Mouse (Mus musculus) cerebellum, postnatal 14 days (tissue): ENCODE data around the gene Nipbl.

Experiments used
- DNase-seq, 2 experiments: peaks; one replicate each; pipeline ENCODE4 v3.0.0; 2021; ENCODE audit warnings: mixed read lengths in 2 of 2

Gene Nipbl

GRCm38 (mm10) chr15:8416500-8417138 lies 27.6 kb downstream of the Nipbl start:
- no peak for DNase-seq

- no peak for DNase-seq
Observed at GRCm38 (mm10) chr15:8413356-8413755, 30.9 kb downstream of the Nipbl start.

- DNase-seq, result no peak
Observed at GRCm38 (mm10) chr15:8411873-8412272, 32.4 kb downstream of the Nipbl start.

DNA sequence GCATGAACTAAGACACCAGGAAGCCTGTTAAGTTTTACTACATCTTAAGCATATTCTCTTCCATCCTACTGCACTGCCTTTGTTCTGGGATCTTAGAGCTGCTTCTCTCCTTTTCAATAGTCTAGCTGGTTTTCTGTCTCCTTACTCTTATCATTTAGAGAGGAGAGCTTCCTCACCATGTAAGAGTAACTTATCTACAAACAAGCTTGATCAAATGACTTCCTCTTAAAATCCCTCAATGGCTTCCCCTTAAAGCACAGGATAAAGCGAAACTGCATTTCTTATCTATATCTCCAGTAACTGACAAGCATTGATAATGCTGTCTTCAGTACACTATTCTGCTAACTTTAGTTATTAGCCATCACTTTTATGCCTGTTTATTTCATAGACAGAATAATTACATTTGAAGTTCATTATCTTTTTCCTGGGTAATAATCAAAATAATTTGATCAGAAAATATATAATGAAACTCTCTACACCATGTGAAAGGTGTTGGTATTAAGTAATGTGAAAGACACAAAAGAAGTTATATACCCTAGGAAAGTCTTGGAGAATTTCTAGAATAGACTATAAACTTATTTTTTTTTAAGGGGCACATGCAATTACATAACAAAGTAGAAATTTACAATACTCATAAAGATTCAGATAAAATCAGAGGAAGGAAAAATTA lies 33.0 kb downstream of the Nipbl start:
- no peak for DNase-seq

DNA sequence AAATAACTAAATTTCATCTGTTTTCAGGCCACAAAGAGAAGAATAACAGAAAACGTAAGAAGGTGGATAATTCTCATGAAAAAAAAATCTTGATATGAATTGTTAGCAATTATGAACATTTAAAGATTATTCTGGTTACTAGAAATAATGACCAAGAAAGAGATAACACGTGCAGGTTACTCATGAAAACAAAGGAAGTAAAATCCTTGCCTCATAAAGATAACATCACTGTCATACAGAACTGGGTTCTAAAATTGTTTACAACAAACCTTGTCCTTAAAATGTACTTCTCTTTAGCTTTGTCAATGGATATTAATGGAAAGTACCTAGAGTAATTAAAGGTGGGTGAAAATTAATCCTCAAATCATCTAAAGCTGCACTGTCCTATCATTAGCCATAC lies 37.2 kb downstream of the Nipbl start:
- DNase-seq, result no peak

DNA sequence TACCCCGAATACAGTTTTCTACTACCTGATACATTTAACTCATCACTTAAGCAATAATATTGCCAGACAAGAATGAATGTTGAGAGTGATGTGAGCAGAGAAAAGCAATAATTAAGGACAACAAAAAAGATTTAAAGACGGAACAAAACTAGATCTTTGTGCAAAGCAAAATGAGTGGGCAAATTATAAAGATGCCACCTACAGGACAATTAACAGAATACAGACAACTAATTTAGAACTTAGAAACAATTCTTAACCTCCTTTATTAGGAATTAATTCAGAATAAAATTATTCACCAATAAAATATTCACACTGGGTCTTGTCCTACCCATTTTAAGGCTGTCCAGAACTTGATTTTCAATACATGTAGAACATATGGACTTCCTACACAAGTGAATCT lies 38.0 kb downstream of the Nipbl start:
- DNase-seq, result no peak

DNA sequence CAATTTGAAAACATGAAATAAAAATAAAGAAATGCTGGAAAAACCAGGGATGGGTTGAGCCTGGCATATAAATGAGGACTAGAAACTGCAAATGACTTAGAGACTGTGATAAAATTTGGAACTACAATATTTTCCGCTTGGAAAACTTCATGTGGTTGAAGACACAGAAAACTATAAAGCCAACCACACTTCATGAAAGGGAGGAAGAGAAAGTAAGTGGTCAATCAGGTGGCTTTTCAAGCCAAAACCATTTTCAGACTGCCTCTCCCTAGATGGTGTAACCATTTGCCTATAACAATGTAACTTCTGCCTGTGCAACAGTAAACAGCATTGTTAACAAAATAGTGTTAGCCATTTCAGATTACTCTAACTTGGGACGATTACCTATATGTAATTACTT lies 41.7 kb downstream of the Nipbl start:
- DNase-seq, result no peak

- DNase-seq, result no peak
Observed at GRCm38 (mm10) chr15:8401536-8401935, 42.7 kb downstream of the Nipbl start.

DNA sequence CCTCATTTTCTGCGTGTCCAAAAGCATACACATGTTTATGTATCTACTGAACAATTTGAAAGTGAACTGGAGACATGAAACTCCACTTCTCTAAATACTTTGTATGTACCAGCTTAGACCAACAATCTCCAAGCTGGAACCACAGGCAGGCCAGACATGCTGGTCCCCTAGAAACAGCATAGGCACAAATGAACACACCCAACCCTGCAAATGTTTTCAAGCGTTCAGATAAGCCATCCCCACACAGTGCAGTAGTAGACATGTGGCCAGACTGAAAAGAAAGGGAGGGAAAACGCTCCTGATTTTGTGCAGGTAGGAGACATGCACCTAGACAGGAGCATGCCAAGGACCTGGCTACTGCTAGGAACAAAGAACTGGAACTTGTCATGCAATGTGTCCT lies 52.5 kb downstream of the Nipbl start:
- DNase-seq, result no peak

- DNase-seq, result peak; percentile 52 to 58
Observed at GRCm38 (mm10) chr15:8382213-8382612, 62.0 kb downstream of the Nipbl start.

DNA sequence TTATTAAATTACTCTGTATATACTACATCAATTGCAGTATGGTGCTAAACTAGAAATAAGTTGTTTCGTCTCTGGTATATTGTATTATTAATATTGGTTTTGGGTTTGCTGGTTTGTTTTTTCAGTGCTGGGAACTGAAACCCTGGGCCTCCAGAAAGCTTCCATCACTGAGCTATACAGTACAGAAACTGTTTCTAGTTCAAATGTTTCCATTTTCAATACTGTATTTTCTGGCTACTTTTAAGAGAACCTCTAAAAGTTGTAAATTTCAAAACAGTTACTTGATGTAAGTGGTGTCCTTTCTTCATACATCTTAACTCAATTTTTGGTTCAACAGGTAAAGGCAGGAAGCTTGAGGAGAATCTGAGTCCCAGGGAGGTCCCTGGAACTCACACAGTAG lies 68.6 kb downstream of the Nipbl start:
- DNase-seq, result no peak

DNA sequence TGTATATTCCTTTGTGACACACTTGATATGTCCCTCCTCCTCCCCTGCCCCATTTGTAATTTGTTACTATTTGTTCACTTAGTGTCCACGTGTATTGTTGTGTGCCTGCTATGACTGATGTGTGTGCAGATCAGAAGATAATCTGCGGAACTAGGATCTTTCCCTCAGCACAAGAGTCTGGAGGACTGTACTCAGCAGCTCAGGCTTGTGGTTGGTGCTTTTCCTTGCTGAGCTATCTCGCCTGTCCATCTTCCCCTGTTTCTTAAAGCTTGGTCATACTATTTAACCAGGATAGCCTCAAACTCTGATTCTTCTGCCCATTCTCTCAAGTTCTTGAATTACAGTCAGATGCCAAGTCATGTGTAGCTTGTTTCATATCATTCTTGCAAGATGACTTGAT lies 69.5 kb downstream of the Nipbl start:
- no peak for DNase-seq

- no peak for DNase-seq
Observed at GRCm38 (mm10) chr15:8347104-8347773, 97.0 kb downstream of the Nipbl start.

DNA sequence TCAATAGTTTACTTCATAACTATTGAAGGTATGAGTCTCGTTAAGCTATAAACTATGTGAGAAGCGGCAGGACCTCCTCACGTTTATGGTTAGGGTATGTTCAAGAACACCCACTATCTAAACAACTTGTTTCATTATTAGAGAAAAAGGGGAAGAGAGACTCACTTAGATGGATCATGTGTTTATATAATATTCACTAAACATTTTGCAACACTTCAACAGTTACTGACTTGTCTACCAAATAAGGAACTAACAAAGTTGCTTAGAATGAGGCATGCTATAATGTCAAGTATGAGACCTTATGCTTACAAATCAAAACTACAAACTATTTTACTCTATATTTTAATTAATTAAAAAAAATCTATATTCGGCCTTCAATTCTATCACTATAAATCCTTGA lies 103.7 kb downstream of the Nipbl start:
- no peak for DNase-seq

GRCm38 (mm10) chr15:8331547-8331946 lies 112.7 kb downstream of the Nipbl start:
- DNase-seq, result no peak

DNA sequence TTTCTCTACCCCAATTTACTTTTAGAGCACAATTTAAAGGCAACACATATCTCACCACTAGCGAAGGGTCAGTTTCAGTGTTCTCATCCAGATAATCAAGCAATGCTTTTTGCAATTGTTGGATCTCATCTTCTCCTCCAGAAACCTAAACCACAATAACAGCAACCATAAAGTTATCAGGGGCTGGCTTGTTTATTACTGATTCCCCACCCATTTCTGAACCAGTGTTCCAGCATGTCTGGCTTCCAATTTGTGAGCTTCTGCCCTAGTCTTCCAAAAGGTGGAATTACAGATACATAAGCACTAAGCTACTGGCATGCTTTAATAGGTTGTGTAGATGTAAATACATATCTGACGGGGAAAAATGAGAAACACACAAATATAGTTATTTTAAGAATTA lies 118.6 kb downstream of the Nipbl start:
- no peak for DNase-seq

DNA sequence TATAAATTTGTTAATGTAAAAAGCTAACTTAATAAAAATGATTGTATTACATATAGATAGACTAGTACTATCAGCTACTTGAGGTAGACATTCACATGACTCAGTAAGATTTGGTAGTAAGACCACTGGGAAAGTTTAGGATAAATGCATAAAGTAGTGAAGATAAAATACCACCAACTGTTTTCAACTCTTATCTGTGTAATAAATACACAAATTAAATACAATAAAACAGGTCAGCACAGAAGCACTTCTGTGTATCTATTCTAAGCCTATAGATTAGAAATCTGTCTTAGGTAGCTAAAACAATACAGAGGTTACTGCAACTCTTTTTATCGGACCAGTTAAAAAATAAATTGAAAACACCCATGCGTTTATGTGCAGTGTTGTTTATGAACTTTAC lies 119.4 kb downstream of the Nipbl start:
- no peak for DNase-seq

DNA sequence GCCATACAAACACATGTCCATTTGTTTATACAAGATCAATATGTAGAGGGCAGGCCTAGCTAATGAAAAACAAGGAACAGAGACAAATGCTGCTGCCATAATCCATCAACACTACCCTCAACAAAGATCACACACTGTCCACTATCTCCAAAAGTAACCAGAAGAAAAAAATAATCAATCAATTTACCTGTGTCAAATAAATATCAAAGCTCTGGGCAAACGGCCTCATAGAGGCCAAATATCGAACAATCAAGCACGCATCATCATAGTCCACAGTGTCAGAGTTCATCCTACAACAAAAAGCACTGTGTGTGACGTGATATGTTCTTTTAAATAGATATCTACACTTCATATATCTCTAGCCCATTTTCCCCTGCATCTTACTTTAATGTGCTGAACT lies 120.2 kb downstream of the Nipbl start:
- DNase-seq, result no peak

GRCm38 (mm10) chr15:8321491-8321890 lies 122.8 kb downstream of the Nipbl start:
- DNase-seq, result no peak

DNA sequence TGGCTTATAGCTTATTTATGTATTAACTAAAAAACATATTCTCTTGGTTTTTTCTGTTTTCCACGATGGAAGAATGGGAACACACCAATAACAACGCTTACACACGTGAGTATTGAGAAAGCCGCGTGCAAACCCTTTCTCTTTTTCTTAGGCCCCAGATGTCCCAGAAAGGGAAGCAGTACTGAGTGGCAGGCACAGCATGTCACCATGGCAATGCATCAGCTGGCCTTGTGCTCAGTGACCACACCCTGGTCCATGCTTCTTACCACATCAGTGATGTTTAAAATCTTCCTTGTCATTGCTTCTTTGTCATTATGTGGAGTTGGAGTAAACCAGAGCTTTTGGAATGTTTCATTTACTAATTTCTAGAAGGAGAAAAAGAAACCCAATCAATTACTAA lies 125.1 kb downstream of the Nipbl start:
- DNase-seq, result no peak

DNA sequence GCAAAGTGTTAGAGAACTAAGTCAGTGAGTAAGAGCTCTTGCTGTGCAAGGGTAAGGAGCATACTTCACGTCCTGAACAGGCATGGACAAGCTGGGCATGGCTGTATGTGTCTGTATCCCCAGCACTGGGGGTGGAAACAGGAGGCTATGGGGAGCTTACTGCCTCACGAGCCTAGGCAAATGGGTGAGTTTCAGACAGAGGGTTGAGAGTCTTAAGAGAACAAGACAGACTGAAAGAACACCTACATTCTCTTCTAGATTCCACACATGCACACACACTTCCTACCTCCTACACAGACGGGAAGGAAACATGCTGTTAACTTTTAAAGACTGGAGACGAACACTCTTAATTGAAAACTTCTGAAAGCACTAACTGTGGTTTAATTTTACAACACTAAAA lies 126.9 kb downstream of the Nipbl start:
- DNase-seq, result no peak

GRCm38 (mm10) chr15:8305474-8305873 lies 138.8 kb downstream of the Nipbl start:
- DNase-seq, result no peak

- no peak for DNase-seq
Observed at GRCm38 (mm10) chr15:8302944-8303343, 141.3 kb downstream of the Nipbl start.

DNA sequence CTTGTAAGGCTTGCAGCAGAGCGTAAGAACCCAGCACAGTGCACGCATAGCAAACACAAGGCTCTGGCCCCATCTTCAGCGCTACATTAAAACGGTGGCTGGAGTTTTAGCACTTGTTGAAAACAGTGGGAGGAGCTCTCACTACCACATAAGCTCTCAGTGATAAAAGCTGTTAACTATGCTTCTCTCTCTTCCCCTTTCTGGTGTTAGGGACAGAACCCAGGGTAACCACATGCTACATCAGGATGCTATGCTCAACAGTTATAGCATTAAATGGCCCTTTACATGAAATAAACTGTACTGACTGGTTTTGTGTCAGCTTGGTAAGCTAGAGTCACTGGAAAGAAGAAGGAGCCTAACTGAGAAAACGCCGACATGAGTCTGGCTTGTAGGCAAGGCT lies 150.1 kb downstream of the Nipbl start:
- DNase-seq, result no peak
